Mouse (Mus musculus) Patski (cell line): ENCODE data around the gene Sertm1. TPM values are rescaled to one million over a fixed set of nuclear protein-coding genes. Genes with fewer than 3 reads are reported as not detected.

Source experiments
- ATAC-seq: fragments of 100-300 bp; one replicate; pipeline ENCODE4 v1.8.0; 2021
- CTCF ChIA-PET: fragments of 350-600 bp; sonication (Branson Sonifier 250); formaldehyde crosslinking; loops from one replicate; lab custom pipeline; 2022; ENCODE audit warnings: inconsistent platforms; lab: Charles Lee
- POLR2A ChIA-PET: fragments of 350-600 bp; sonication (Branson Sonifier 250); formaldehyde crosslinking; loops from one replicate; lab custom pipeline; 2022; ENCODE audit warnings: antibody characterized with exemption, inconsistent platforms; lab: Charles Lee
- DNase-seq: peaks from one replicate; pipeline ENCODE4 v3.0.0-alpha.2; 2011; ENCODE audit warnings: low read depth, low spot score
- H3K27me3 ChIP-seq: fragments of 371-371 bp; one replicate; pipeline ENCODE4 v1.5.1; 2021
- CTCF ChIP-seq: fragments of 100-300 bp; IDR thresholded peaks from one replicate; pipeline ENCODE4 v1.5.1; 2021
- in situ Hi-C: fragments of 300-500 bp; cut with MboI; formaldehyde crosslinking; loops from 3 replicates; pipeline ENCODE4 v1.11.1; 2018; ENCODE audit warnings: low pct_unique_long_range_greater_than_20kb, mixed read lengths
- polyA plus RNA-seq: library from polyadenylated mRNA; unstranded; gene quantifications from one replicate; pipeline ENCODE4 v1.2.3, GENCODE M21; 2021

The Sertm1 gene
- polyA plus RNA-seq, 1 experiment from 2014 or later: not detected

DNA sequence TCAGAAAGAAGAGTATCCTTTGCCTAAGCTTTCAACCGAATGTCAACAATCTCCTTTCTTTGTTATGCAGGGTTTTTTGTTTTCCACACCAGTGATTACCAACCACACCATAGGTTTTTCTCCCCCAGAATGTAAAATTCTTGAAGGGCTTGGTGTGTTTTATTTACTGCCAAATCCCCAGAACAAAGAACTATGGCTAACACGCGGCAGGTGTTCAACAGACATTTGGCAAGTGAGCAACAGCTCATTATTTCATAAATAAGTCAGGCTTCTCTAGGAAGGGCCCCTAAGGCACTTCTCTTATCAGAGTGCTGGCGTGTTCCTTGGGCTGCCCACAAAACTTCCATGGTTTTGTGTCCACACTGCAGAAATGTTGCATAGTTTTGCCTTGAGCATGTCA is 23.5 kb downstream of the Sertm1 start:
- no peak for DNase-seq
- TF ChIP-seq CTCF: no peak
- in situ Hi-C loops: no loop called here
- CTCF ChIA-PET: interaction anchor here (0.9 to 1.1 kb wide), 2 partner anchors 21 to 75 kb away, joined by 3 read pairs; no protein-coding TSS in a partner anchor
- POLR2A ChIA-PET: no interaction called here
- ATAC-seq: no peak
- no peaks in the 10 kb centered on the region for H3K27me3 ChIP-seq

DNA sequence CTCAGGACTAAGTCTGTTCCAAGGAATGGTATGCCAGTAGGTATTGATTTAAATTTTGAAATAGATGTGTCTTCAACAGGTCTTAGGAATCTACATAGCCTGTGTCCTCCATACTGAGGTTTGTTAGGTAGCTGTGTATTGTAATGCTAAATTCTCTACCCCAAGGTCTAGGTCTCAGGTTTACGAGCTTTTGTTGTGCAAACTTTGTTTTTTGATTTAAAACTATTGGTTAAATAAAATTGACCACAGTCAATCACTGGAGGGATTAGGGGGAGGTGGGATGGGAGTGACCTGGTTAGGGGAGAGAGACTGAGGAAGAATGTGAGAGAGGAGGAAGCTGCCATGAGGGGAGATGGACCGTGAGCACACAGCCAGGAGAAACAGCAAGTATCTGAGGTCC is 29.2 kb downstream of the Sertm1 start:
- no peak for TF ChIP-seq CTCF
- DNase-seq (no peak), ATAC-seq (no peak)
- in situ Hi-C loops: no loop called here
- CTCF ChIA-PET: no interaction called here
- no peaks in the 10 kb centered on the region for H3K27me3 ChIP-seq
- POLR2A ChIA-PET: no interaction called here

Other genes with a start within 250 kb of the Sertm1 start
- gene Supt20, start 223.1 kb downstream of the Sertm1 start, polyA plus RNA-seq: 85.0 TPM
- 0.56 TPM for gene Gm21958, start 201.5 kb downstream of the Sertm1 start, polyA plus RNA-seq
- 76.0 TPM for gene Exosc8, start 180.5 kb downstream of the Sertm1 start, polyA plus RNA-seq
- 67.2 TPM for gene Alg5, start 180.3 kb downstream of the Sertm1 start, polyA plus RNA-seq
- 1.1 TPM for gene Smad9, start 160.3 kb downstream of the Sertm1 start, polyA plus RNA-seq
- gene Rfxap, start 108.1 kb downstream of the Sertm1 start, polyA plus RNA-seq: 61.7 TPM
- gene Ccna1, start 139.6 kb upstream of the Sertm1 start, polyA plus RNA-seq: 0.31 TPM
- gene Spg20, start 196.2 kb upstream of the Sertm1 start, polyA plus RNA-seq: 69.2 TPM
- gene Ccdc169, start 221.5 kb upstream of the Sertm1 start, polyA plus RNA-seq: 0.10 TPM